Mouse (Mus musculus) T-cell, adult 2 months (primary cell): ENCODE data around the gene Gpx5.

Experiments used
- DNase-seq: peaks from one replicate; pipeline ENCODE4 v3.0.0; 2022; ENCODE audit warnings: low spot score

Gpx5 gene

GRCm38 (mm10) chr13:21292631-21293030 lies at the start of gene Gpx5:
TSS of gene Gpx5 (minus strand) at chr13:21292731.
- no peak for DNase-seq

DNA sequence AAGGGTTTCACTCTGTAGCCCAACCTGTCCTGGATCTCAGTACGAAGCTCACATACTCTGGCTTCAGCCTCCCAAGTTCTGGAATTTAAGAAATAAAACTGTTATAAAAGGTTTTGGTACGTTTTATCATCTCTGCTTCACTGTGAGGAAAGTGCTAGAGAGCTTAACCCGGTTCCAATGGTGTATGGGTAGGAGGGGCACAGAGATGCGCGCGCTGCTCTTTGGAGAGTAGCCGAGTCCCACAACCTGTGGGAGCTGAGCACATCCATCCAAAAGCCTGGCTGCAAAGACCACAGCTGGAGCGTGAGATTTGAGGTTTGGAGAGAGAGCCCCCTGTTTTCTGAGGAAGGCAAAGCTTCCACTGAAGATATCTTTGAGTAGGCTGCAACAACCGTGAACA lies 34.9 kb upstream of the Gpx5 start:
- DNase-seq = no peak

GRCm38 (mm10) chr13:21326657-21327211 lies 34.2 kb upstream of the Gpx5 start:
- DNase-seq = peak; percentile 25

DNA sequence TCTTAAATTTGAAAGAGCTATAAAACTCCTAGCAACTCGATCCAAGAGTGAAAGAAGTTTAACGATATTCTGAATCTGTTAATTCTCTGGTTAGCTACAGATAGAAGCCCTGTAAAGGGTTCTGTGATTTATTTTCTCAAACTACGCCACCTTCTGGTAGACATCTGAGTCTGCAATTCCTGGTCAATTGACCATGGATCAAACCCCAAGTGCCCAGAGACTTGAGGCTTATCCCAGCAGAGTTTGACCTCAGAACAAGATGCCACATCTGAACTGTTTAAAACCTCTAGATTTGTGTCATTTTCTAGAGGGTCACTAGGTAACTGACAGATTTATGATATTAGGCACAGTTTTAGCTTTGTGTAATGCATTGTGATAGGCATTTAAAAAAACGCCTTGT lies 33.7 kb upstream of the Gpx5 start:
- DNase-seq = no peak

GRCm38 (mm10) chr13:21323405-21323804 lies 30.9 kb upstream of the Gpx5 start:
- DNase-seq = no peak

DNA sequence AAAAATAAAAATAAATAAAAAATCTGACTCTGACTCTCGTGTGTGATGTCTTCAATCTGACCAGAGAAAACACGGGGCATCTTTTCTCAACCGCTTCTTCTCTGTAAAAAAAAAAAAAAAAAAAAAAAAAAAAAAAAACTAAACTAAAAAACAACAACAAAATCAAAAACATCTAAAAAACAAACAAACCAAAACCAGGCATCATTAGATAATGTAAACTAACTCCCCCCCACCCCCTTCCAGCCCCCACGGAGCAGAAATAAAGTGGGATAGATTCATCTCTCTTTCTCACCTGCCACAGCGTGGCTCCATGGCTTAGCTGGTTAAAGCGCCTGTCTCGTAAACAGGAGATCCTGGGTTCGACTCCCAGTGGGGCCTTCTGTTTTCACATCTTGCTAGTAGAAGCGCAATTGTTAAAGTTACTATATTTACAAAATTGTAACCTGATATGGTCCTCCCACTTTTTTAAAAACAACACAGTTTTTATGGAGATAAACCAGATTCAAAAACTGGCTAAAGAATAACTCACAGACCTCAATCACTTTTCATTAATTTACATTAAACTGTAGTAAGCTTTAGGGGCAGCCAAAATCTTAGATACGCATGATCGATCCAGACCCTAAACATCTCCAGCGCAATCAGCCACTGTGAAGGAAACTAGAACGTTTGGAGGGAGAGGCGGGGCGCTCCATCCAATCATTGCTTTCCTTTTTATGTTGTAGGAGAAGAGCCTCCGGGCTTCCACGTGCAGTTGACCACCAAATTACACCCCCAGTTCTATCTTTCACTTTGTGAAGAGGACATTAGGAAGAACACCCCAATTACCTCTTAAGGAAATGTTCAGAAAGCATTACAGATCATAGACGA lies 30.2 kb upstream of the Gpx5 start:
- DNase-seq = no peak

DNA sequence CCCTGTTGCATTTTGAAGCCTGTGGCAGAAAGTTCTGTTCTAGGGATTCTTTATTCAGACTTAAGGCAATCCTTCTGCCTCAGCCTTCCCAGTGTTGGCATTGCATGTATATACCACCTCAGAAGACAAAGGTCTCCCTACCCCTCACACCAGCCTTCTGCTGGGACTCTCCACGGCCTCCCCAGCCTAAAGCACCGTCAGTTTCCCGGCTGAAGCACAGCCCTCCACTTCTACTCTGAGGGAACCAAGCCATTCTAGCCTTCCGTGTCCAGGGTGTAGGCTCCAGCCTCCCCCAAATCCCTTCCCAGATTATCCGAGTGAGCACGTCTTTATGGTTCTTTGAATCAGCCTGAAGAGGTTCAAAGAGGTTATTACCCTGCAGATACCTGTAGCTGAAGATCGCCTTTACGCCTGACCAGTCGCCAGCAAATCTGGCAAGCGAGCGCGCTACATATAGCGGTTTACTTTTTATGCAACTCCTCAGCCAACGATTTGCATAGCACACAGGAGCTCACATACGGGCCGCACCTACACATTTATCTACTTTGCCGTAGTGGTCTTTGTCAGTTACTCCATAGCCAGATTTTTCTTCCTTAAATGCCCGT lies 29.5 kb upstream of the Gpx5 start:
- no peak for DNase-seq

GRCm38 (mm10) chr13:21320262-21320661 lies 27.7 kb upstream of the Gpx5 start:
- DNase-seq = no peak

- no peak for DNase-seq
Measured at GRCm38 (mm10) chr13:21313903-21314302, 21.4 kb upstream of the Gpx5 start.

DNA sequence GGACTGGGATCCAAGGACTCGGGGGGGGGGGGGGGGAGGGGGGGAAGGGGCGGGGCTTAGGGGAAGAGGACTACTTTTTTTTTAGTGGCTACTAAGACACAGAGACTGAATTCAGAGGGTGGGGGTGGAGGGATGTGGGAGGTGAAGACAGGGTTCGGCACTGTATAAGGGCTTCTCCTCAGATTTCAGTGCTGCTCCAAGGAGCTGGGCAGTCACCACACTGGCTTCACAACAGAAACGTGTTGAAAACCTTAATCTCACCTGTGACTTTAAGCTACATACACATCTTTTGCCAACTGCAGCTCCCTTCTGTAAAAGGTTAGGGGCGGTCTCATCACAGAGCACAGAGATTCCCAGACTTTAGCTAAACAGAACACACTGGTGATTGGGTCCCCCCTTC lies 20.3 kb upstream of the Gpx5 start:
- DNase-seq = no peak

DNA sequence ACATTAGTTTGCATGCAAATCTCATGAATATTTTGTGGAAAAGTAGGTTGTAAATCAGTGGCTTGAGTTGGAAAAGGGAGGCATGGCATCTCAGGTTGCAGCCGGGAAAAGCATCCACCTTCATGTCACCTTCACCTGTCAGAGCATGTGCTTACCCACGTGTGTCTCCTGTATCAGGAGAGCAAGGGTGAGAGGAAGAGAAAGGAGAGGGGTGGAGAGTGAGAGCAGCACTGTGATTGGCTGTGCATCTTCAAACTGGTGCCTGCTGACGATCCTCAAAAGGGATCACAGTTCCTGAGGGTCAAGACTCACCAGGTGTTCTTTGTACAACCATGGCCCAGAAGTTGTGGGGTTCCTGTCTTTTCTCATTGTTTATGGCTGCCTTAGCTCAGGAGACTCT lies 19.4 kb upstream of the Gpx5 start, which contains the start of gene Gpx6:
Gene Gpx6, plus strand, starts transcription at position 200 of the 400 bp plus-strand sequence.
- DNase-seq = no peak

- DNase-seq = no peak
Measured at GRCm38 (mm10) chr13:21309788-21310187, 17.3 kb upstream of the Gpx5 start.

DNA sequence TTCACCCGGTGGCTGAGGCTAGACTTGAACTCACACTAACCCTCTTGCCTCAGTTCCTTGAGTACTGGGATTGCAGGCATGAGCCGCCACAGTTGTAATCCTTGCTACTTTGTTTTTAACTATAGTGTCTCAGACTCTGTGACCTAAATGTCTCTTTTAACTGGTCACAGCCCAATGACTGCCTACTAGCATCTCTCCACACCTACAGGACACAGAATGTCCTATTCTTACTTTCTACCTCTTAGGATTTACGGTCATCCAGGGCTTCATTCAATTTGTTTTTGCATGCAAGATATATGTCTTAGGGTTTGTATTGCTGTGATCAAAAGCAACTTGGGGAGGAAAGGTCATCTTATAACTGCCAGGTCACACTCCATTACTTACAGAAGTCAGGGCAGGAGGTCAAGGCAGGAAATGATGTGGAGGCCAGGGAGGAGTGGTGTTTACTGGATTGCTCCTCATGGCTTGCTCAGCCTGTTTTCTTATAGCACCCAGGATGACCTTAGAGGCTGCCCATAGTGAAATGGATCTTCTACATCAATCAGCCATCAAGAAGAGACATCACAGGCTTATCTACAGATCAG lies 12.0 kb upstream of the Gpx5 start:
- no peak for DNase-seq

DNA sequence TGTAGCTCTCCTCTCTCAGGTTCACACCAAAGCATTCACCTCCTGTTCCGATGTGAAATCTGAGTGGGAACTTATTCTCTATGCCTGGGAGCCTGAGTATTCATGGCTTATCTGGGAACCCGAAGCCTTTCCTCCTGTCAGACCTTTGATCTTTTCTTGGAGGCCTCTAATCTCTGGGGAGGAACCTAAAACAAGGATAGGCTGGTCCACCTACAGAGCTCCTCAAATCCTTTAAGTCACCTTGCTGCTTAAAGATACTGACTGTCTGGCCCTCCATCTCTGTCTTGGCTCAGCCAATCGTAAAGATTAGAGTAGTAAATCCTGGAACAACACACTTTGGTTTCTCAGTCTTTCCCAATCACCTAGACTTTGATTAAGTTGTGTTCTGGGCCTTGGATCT lies 6.0 kb upstream of the Gpx5 start:
- no peak for DNase-seq

DNA sequence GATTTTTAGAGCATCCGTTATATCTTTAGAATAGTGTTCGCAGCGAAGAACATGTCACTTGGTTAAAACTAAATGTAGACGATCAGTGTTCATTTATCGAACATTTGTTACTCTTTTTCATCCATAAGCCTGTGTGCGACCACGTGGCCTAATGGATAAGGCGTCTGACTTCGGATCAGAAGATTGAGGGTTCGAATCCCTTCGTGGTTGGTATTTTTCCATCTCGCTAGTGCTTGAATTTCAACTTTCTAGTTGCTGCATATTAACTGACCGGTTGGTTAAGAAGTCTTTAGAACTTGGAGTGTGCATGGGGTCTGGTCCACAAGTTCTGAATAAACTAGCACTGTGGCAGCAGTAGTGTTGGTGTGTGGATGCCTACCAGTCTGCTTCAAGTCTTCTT lies 13.0 kb downstream of the Gpx5 start:
- DNase-seq = peak; percentile 73

DNA sequence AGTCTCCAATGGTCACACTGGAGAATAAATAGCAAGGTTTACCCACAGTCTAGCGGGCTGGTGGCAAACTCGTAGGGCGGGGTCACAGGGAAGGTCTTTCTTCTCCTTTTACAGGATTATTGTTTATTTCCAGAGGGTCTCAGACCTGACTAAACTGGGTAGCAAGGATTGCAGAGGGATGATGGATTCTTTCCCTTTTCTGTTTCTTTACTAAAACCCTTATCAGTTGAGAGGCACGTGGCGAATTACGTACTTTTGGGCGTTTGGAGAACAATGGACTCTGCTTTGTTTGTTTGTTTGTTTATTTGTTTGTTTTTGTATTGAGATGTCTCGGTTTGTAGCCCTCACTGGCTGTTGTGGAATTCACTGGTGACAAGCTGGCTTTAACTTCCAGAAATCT lies 13.5 kb downstream of the Gpx5 start:
- no peak for DNase-seq

DNA sequence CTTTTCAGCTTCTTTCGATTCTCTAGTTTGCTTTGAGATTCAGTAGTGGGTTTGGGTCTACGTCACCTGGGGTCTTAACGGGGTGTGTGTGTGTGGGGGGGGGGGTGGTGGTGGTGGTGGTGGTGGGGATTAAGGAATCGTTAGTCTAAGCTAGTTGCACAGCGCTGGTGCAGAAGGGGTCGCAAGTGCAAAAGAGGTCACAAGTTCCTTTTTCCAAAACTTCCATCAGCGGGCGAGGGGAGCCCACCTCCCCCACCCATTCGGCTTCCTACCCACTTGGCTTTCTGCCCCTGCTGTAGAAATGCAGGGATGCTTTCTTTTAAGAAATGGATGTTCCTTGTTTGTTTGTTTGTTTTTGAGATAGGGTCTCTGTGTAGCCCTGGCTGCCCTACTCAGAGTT lies 16.0 kb downstream of the Gpx5 start:
- no peak for DNase-seq

DNA sequence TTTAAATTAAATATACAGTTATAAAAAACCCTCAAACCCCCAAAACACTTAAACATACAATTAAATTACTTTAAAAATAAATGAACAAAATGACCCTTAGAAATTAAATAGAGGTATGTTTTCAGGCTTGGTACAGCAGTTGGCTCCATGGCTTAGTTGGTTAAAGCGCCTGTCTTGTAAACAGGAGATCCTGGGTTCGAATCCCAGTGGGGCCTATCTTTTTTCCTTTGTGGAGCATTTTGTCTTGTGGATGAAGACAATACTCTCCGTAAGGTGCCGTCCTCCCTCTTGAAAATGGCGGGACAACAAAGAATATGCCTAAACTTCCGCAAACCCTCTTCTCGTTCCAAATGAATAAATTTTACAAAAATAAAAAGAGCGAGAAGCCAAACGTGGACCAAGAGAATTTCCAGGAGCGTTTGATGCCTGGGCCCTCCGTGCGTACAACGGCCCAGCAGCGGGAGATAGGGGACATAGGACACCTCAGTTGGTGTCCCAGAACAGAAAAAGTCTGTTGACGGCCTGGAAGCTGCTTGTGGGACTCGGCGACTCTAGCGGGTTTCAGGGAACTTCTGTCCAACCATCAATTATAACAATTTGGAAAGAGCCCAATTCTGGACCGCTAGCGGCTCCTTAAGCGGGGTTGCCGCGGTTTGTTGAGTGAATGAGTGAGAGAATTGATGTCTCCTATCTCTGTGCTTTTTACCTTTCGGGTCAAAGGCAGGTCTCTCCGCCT lies 16.5 kb downstream of the Gpx5 start:
- DNase-seq = peak; percentile 15

- no peak for DNase-seq
Measured at GRCm38 (mm10) chr13:21275021-21275814, 17.3 kb downstream of the Gpx5 start.

- no peak for DNase-seq
Measured at GRCm38 (mm10) chr13:21268262-21268661, 24.3 kb downstream of the Gpx5 start.

DNA sequence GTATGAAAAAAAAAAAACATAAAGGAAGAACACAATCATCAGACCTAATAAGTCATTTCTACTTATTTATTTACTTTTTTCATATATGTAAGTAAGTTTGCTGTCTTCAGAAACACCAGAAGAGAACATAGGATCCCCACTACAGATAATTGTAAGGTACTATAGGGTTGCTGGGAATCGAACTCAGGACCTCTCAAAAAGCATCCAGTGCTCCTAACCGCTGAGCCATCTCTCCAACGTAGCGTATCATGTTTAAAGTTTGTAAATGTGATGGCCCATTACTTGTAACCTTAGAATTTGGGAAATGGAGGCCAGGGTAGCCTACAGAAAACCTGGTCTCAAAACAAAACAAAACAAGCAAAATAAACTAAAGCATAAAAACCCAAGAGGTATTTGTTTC lies 25.0 kb downstream of the Gpx5 start:
- no peak for DNase-seq
